Mouse (Mus musculus) intestine, embryonic 15.5 days (tissue): ENCODE measurements around the gene Actl7b. TPM values are rescaled to one million over a fixed set of nuclear protein-coding genes. Genes with fewer than 3 reads are reported as not detected.

Source experiments
- ATAC-seq: fragments of 200-750 bp; cut with Nextera tagmentation; 2 replicates; pipeline ENCODE4 v1.8.0; 2017; ENCODE audit warnings: moderate TSS enrichment, moderate library complexity
- H3K27ac ChIP-seq: fragments of 300-500 bp; sonication (generic); 2 replicates; pipeline ENCODE4 v1.5.1; 2015; ENCODE audit warnings: mild to moderate bottlenecking, inconsistent platforms
- H3K27me3 ChIP-seq: fragments of 300-500 bp; sonication (generic); replicated peaks from 2 replicates; pipeline ENCODE4 v1.6.1; 2015; ENCODE audit warnings: inconsistent platforms
- H3K36me3 ChIP-seq: fragments of 300-500 bp; sonication (generic); 2 replicates; pipeline ENCODE4 v1.6.1; 2015; ENCODE audit warnings: inconsistent platforms
- H3K4me1 ChIP-seq: fragments of 300-500 bp; sonication (generic); replicated peaks from 2 replicates; pipeline ENCODE4 v1.6.1; 2015; ENCODE audit warnings: inconsistent platforms
- H3K4me2 ChIP-seq: fragments of 300-500 bp; sonication (generic); replicated peaks from 2 replicates; pipeline ENCODE4 v1.6.1; 2015; ENCODE audit warnings: mild to moderate bottlenecking, inconsistent platforms
- H3K4me3 ChIP-seq: fragments of 300-500 bp; sonication (generic); replicated peaks from 2 replicates; pipeline ENCODE4 v1.5.1; 2015; ENCODE audit warnings: inconsistent platforms
- H3K9ac ChIP-seq: fragments of 300-500 bp; sonication (generic); 2 replicates; pipeline ENCODE4 v1.6.1; 2015; ENCODE audit warnings: inconsistent platforms
- H3K9me3 ChIP-seq: fragments of 300-500 bp; sonication (generic); 2 replicates; pipeline ENCODE4 v1.6.1; 2016; ENCODE audit warnings: inconsistent platforms
- WGBS: fragments of 180-500 bp; shearing (Covaris S2); methylation state at CpG from one replicate; pipeline ENCODE4 v1.1.7; 2015; 5-methylcytosine and 5-hydroxymethylcytosine counted together
- polyA plus RNA-seq: library from polyadenylated mRNA; unstranded; fragments of >200 nt; fragmentation: Nextera tagmentation; extraction: Ambion mirVana; gene quantifications from 2 replicates; pipeline ENCODE4 v1.2.1, GENCODE M21; 2015

Gene Actl7b
- polyA plus RNA-seq: not detected in 2 replicates

- H3K27ac ChIP-seq: no peak within 1 kb of the TSS
- no peak within 1 kb of the TSS for H3K9ac ChIP-seq
- no peak within 1 kb of the TSS for H3K4me3 ChIP-seq
- H3K27me3 ChIP-seq: no peaks in the 10 kb centered on the region
- peaks cover 3% of the 10 kb centered on the region; the same call in 1 of the 2 replicates for H3K36me3 ChIP-seq
- no peak for ATAC-seq
- no peaks in the 10 kb centered on the region for H3K9me3 ChIP-seq
- H3K4me2 ChIP-seq: no peak within 1 kb of the TSS
- 93% methylated on average over 13 of the region's 13 CpGs for WGBS
- no peaks in the 10 kb centered on the region for H3K4me1 ChIP-seq
Observed at GRCm38 (mm10) chr4:56741041-56741493, at the start of gene Actl7b. Gene Actl7b (minus strand): TSS chr4:56741443.

- H3K36me3 ChIP-seq: peaks cover 52% of the 10 kb centered on the region
- H3K9me3 ChIP-seq: no peaks in the 10 kb centered on the region
- no peaks in the 10 kb centered on the region for H3K4me1 ChIP-seq
- peak; percentile 60; the same call in 1 of the 2 replicates for ATAC-seq
- no peak overlapping the region for H3K4me3 ChIP-seq
- H3K4me2 ChIP-seq: no peak overlapping the region
- H3K27me3 ChIP-seq: no peaks in the 10 kb centered on the region
- H3K27ac ChIP-seq: no peak overlapping the region
- no peak overlapping the region for H3K9ac ChIP-seq
- WGBS: 71% methylated on average over 1 of the region's 1 CpGs
Observed at GRCm38 (mm10) chr4:56771065-56771464, 29.8 kb upstream of the Actl7b start.

- no peaks in the 10 kb centered on the region for H3K4me1 ChIP-seq
- no peak overlapping the region for H3K4me2 ChIP-seq
- no peak overlapping the region for H3K27ac ChIP-seq
- H3K4me3 ChIP-seq: no peak overlapping the region
- 91% methylated on average over 7 of the region's 7 CpGs for WGBS
- no peaks in the 10 kb centered on the region for H3K9me3 ChIP-seq
- H3K27me3 ChIP-seq: no peaks in the 10 kb centered on the region
- ATAC-seq: no peak
- peaks cover 53% of the 10 kb centered on the region for H3K36me3 ChIP-seq
- H3K9ac ChIP-seq: no peak overlapping the region
Observed at GRCm38 (mm10) chr4:56768913-56769312, 27.7 kb upstream of the Actl7b start.

GRCm38 (mm10) chr4:56767861-56768284 lies 26.6 kb upstream of the Actl7b start:
- no peak for ATAC-seq
- no peak overlapping the region for H3K27ac ChIP-seq
- no peak overlapping the region for H3K4me3 ChIP-seq
- no peaks in the 10 kb centered on the region for H3K27me3 ChIP-seq
- H3K9ac ChIP-seq: no peak overlapping the region
- H3K4me1 ChIP-seq: no peaks in the 10 kb centered on the region
- H3K4me2 ChIP-seq: no peak overlapping the region
- WGBS: 63% methylated on average over 5 of the region's 5 CpGs
- peaks cover 44% of the 10 kb centered on the region for H3K36me3 ChIP-seq
- H3K9me3 ChIP-seq: no peaks in the 10 kb centered on the region

- no peaks in the 10 kb centered on the region for H3K27me3 ChIP-seq
- 97% methylated on average over 1 of the region's 1 CpGs for WGBS
- ATAC-seq: no peak
- peaks cover 40% of the 10 kb centered on the region for H3K36me3 ChIP-seq
- no peak overlapping the region for H3K4me2 ChIP-seq
- no peaks in the 10 kb centered on the region for H3K4me1 ChIP-seq
- H3K9ac ChIP-seq: no peak overlapping the region
- no peak overlapping the region for H3K4me3 ChIP-seq
- no peaks in the 10 kb centered on the region for H3K9me3 ChIP-seq
- no peak overlapping the region for H3K27ac ChIP-seq
Observed at GRCm38 (mm10) chr4:56757693-56758092, 16.4 kb upstream of the Actl7b start.

- Histone ChIP-seq H3K4me2 (no peak overlapping the region), H3K27me3 (no peaks in the 10 kb centered on the region), H3K4me3 (no peak overlapping the region), H3K9ac (no peak overlapping the region), H3K4me1 (no peaks in the 10 kb centered on the region), H3K27ac (no peak overlapping the region), H3K36me3 (peaks cover 40% of the 10 kb centered on the region), H3K9me3 (no peaks in the 10 kb centered on the region)
- 91% methylated on average over 10 of the region's 10 CpGs for WGBS
- no peak for ATAC-seq
Observed at GRCm38 (mm10) chr4:56756966-56757600, 15.8 kb upstream of the Actl7b start.

GRCm38 (mm10) chr4:56756021-56756420 lies 14.8 kb upstream of the Actl7b start:
- peaks cover 37% of the 10 kb centered on the region for H3K36me3 ChIP-seq
- WGBS: 89% methylated on average over 5 of the region's 5 CpGs
- H3K27me3 ChIP-seq: no peaks in the 10 kb centered on the region
- H3K4me1 ChIP-seq: no peaks in the 10 kb centered on the region
- H3K9me3 ChIP-seq: no peaks in the 10 kb centered on the region
- no peak overlapping the region for H3K4me3 ChIP-seq
- no peak overlapping the region for H3K27ac ChIP-seq
- ATAC-seq: no peak
- no peak overlapping the region for H3K9ac ChIP-seq
- no peak overlapping the region for H3K4me2 ChIP-seq

- Histone ChIP-seq H3K27me3 (no peaks in the 10 kb centered on the region), H3K4me1 (no peaks in the 10 kb centered on the region), H3K36me3 (peaks cover 7% of the 10 kb centered on the region), H3K4me2 (no peak overlapping the region), H3K27ac (no peak overlapping the region), H3K9me3 (no peaks in the 10 kb centered on the region), H3K4me3 (no peak overlapping the region), H3K9ac (no peak overlapping the region)
- ATAC-seq: no peak
- WGBS: 96% methylated on average over 9 of the region's 9 CpGs
Observed at GRCm38 (mm10) chr4:56747456-56747855, 6.2 kb upstream of the Actl7b start.

GRCm38 (mm10) chr4:56746345-56746744 lies 5.1 kb upstream of the Actl7b start:
- H3K4me2 ChIP-seq: no peak overlapping the region
- no peaks in the 10 kb centered on the region for H3K27me3 ChIP-seq
- H3K4me1 ChIP-seq: no peaks in the 10 kb centered on the region
- no peak overlapping the region for H3K4me3 ChIP-seq
- H3K9me3 ChIP-seq: no peaks in the 10 kb centered on the region
- H3K9ac ChIP-seq: no peak overlapping the region
- H3K36me3 ChIP-seq: peaks cover 7% of the 10 kb centered on the region
- H3K27ac ChIP-seq: no peak overlapping the region
- no peak for ATAC-seq
- 82% methylated on average over 2 of the region's 2 CpGs for WGBS

- WGBS: 96% methylated on average over 21 of the region's 21 CpGs
- H3K36me3 ChIP-seq: peaks cover 3% of the 10 kb centered on the region; the same call in 1 of the 2 replicates
- no peak within 1 kb of the TSS for H3K9ac ChIP-seq
- no peak within 1 kb of the TSS for H3K4me2 ChIP-seq
- H3K9me3 ChIP-seq: no peaks in the 10 kb centered on the region
- H3K27ac ChIP-seq: no peak within 1 kb of the TSS
- H3K27me3 ChIP-seq: no peaks in the 10 kb centered on the region
- H3K4me1 ChIP-seq: no peaks in the 10 kb centered on the region
- no peak within 1 kb of the TSS for H3K4me3 ChIP-seq
- ATAC-seq: no peak
Observed at GRCm38 (mm10) chr4:56743363-56744195, 2.3 kb upstream of the Actl7b start, which contains the start of gene Actl7a. Gene Actl7a (plus strand): TSS chr4:56743413.

GRCm38 (mm10) chr4:56742698-56743097 lies 1.5 kb upstream of the Actl7b start:
- Histone ChIP-seq H3K36me3 (peaks cover 3% of the 10 kb centered on the region; the same call in 1 of the 2 replicates), H3K4me1 (no peaks in the 10 kb centered on the region), H3K4me3 (no peak overlapping the region), H3K9ac (no peak overlapping the region), H3K27me3 (no peaks in the 10 kb centered on the region), H3K4me2 (no peak overlapping the region), H3K9me3 (no peaks in the 10 kb centered on the region), H3K27ac (no peak overlapping the region)
- WGBS: 86% methylated on average over 4 of the region's 4 CpGs
- no peak for ATAC-seq

GRCm38 (mm10) chr4:56740611-56741010 lies 632 bp downstream of the Actl7b start:
- H3K27ac ChIP-seq: no peak overlapping the region
- no peak overlapping the region for H3K4me2 ChIP-seq
- H3K27me3 ChIP-seq: no peaks in the 10 kb centered on the region
- H3K36me3 ChIP-seq: peaks cover 3% of the 10 kb centered on the region; the same call in 1 of the 2 replicates
- H3K4me3 ChIP-seq: no peak overlapping the region
- ATAC-seq: no peak
- H3K4me1 ChIP-seq: no peaks in the 10 kb centered on the region
- 96% methylated on average over 20 of the region's 20 CpGs for WGBS
- H3K9me3 ChIP-seq: no peaks in the 10 kb centered on the region
- H3K9ac ChIP-seq: no peak overlapping the region
